Mouse (Mus musculus): ENCODE data around the gene U2surp. TPM values are rescaled to one million over a fixed set of nuclear protein-coding genes. Genes with fewer than 3 reads are reported as not detected.
"Not testable (repeated sequence)": the region's sequence is repeated elsewhere in the genome, so short reads cannot be mapped to it uniquely, and the experiment has no call there.

U2surp gene
- total RNA-seq, 2 experiments from 2014 or later: 114 to 169 TPM

GRCm38 (mm10) chr9:95540487-95540886 is 28.7 kb upstream of the U2surp start:
- peak; percentile 99 for ATAC-seq (replicated peaks; ENCODE audit: poor library complexity)

- ATAC-seq (replicated peaks; ENCODE audit: poor library complexity): no peak
Observed at GRCm38 (mm10) chr9:95539176-95539800, 27.5 kb upstream of the U2surp start.

GRCm38 (mm10) chr9:95533817-95534216 is 22.0 kb upstream of the U2surp start:
- ATAC-seq (replicated peaks; ENCODE audit: poor library complexity): peak; percentile 66

GRCm38 (mm10) chr9:95531144-95531543 is 19.3 kb upstream of the U2surp start:
- no peak for ATAC-seq (replicated peaks; ENCODE audit: poor library complexity)

GRCm38 (mm10) chr9:95527676-95528075 is 15.9 kb upstream of the U2surp start:
- ATAC-seq (replicated peaks; ENCODE audit: poor library complexity): peak; percentile 29

- peak; percentile 92 for ATAC-seq (replicated peaks; ENCODE audit: poor library complexity)
Observed at GRCm38 (mm10) chr9:95525961-95526360, 14.2 kb upstream of the U2surp start.

- no peak for ATAC-seq (replicated peaks; ENCODE audit: poor library complexity)
Observed at GRCm38 (mm10) chr9:95525376-95525775, 13.6 kb upstream of the U2surp start.

GRCm38 (mm10) chr9:95522561-95522960 is 10.8 kb upstream of the U2surp start:
- ATAC-seq (replicated peaks; ENCODE audit: poor library complexity): no peak

GRCm38 (mm10) chr9:95521566-95521965 is 9.8 kb upstream of the U2surp start:
- no peak for ATAC-seq (replicated peaks; ENCODE audit: poor library complexity)

GRCm38 (mm10) chr9:95521031-95521430 is 9.2 kb upstream of the U2surp start:
- no peak for ATAC-seq (replicated peaks; ENCODE audit: poor library complexity)

GRCm38 (mm10) chr9:95520563-95520962 is 8.8 kb upstream of the U2surp start:
- ATAC-seq (replicated peaks; ENCODE audit: poor library complexity): no peak

- not testable (repeated sequence) for ATAC-seq (replicated peaks; ENCODE audit: poor library complexity)
Observed at GRCm38 (mm10) chr9:95514361-95514760, 2.6 kb upstream of the U2surp start.

GRCm38 (mm10) chr9:95513776-95514175 is 2.0 kb upstream of the U2surp start:
- no peak for ATAC-seq (replicated peaks; ENCODE audit: poor library complexity)

GRCm38 (mm10) chr9:95512331-95513030 is 685 bp upstream of the U2surp start:
- ATAC-seq (replicated peaks; ENCODE audit: poor library complexity): no peak

GRCm38 (mm10) chr9:95510693-95511404 is 947 bp downstream of the U2surp start:
- 0 out of 2 replicates have a peak, but pooled peaks have one; percentile 5 for ATAC-seq (replicated peaks; ENCODE audit: poor library complexity)

GRCm38 (mm10) chr9:95505666-95506065 is 6.1 kb downstream of the U2surp start:
- no peak for ATAC-seq (replicated peaks; ENCODE audit: poor library complexity)

GRCm38 (mm10) chr9:95499848-95500247 is 11.9 kb downstream of the U2surp start:
- ATAC-seq (replicated peaks; ENCODE audit: poor library complexity): no peak

- ATAC-seq (replicated peaks; ENCODE audit: poor library complexity): no peak
Observed at GRCm38 (mm10) chr9:95495038-95495437, 16.8 kb downstream of the U2surp start.

- peak; percentile 42; the same call in 1 of the 2 replicates for ATAC-seq (replicated peaks; ENCODE audit: poor library complexity)
Observed at GRCm38 (mm10) chr9:95493393-95493792, 18.4 kb downstream of the U2surp start.

GRCm38 (mm10) chr9:95490003-95490402 is 21.8 kb downstream of the U2surp start:
- peak; percentile 55 for ATAC-seq (replicated peaks; ENCODE audit: poor library complexity)

- ATAC-seq (replicated peaks; ENCODE audit: poor library complexity): no peak
Observed at GRCm38 (mm10) chr9:95488861-95489260, 22.9 kb downstream of the U2surp start.

GRCm38 (mm10) chr9:95479981-95480380 is 31.8 kb downstream of the U2surp start:
- no peak for ATAC-seq (replicated peaks; ENCODE audit: poor library complexity)

All from megakaryocyte progenitor cell, adult 5-6 weeks (primary cell).